Mouse (Mus musculus) CH12.LX (cell line): ENCODE measurements around the gene Ccdc142. TPM values are rescaled to one million over a fixed set of nuclear protein-coding genes. Genes with fewer than 3 reads are reported as not detected.

ENCODE experiments used
- DNase-seq: peaks from one replicate; pipeline ENCODE4 v3.0.0-alpha.2; 2013; ENCODE audit errors: extremely low read depth
- H3K27ac ChIP-seq: 2 replicates; pipeline ENCODE4 v1.5.1; 2012; ENCODE audit warnings: low read depth, mild to moderate bottlenecking, control low read depth, moderate library complexity; ENCODE audit not compliant: insufficient read depth
- H3K27me3 ChIP-seq: replicated peaks from 2 replicates; pipeline ENCODE3; 2012; ENCODE audit warnings: inconsistent platforms
- H3K36me3 ChIP-seq, 2 experiments: replicated peaks in 1 of 2; 2 replicates each; pipeline versions ENCODE3 to v1.6.1; 2012; ENCODE audit warnings: inconsistent platforms in 1 of 2, low read length in 1 of 2, mild to moderate bottlenecking in 1 of 2, mixed read lengths in 1 of 2, moderate library complexity in 1 of 2; ENCODE audit not compliant: control insufficient read depth in 1 of 2, insufficient read depth in 1 of 2
- H3K4me1 ChIP-seq, 2 experiments: 2 replicates each; pipeline ENCODE4 v1.6.1; 2012; ENCODE audit warnings: inconsistent platforms in 1 of 2, moderate library complexity in 1 of 2; ENCODE audit not compliant: insufficient read depth in 2 of 2, control insufficient read depth in 1 of 2
- H3K4me2 ChIP-seq: 2 replicates; pipeline ENCODE4 v1.6.1; 2012; ENCODE audit warnings: low read depth, mild to moderate bottlenecking, control low read depth; ENCODE audit not compliant: poor library complexity, insufficient read depth, severe bottlenecking
- H3K4me3 ChIP-seq, 3 experiments: fragments of 150-350 bp in 1 of 3; sonication (generic) in 1 of 3; replicated peaks in 1 of 3; 2 replicates each; pipeline versions ENCODE3 to v1.5.1; 2011 to 2012; ENCODE audit warnings: low read depth in 2 of 3, low read length in 2 of 3, mild to moderate bottlenecking in 2 of 3, moderate library complexity in 2 of 3, control low read depth in 1 of 3, improper control_type of control experiment in 1 of 3, inconsistent platforms in 1 of 3, mixed read lengths in 1 of 3; ENCODE audit not compliant: poor library complexity in 1 of 3
- H3K79me2 ChIP-seq: replicated peaks from 2 replicates; pipeline ENCODE4 v1.6.1; 2012; ENCODE audit warnings: mild to moderate bottlenecking, moderate library complexity; ENCODE audit not compliant: control insufficient read depth, poor library complexity, insufficient read depth, severe bottlenecking; ENCODE audit errors: extremely low read depth
- H3K9ac ChIP-seq: 2 replicates; pipeline ENCODE4 v1.6.1; 2012; ENCODE audit warnings: low read depth, mild to moderate bottlenecking, control low read depth, moderate library complexity; ENCODE audit not compliant: insufficient read depth
- H3K9me3 ChIP-seq: replicated peaks from 2 replicates; pipeline ENCODE3; 2012; ENCODE audit warnings: low read length, inconsistent platforms, mixed read lengths
- CHD2 ChIP-seq: IDR thresholded peaks from 2 replicates; pipeline ENCODE4 v1.6.1; 2011; ENCODE audit warnings: low read length, improper control_type of control experiment
- E2F4 ChIP-seq: IDR thresholded peaks from 2 replicates; pipeline ENCODE4 v1.6.1; 2011; ENCODE audit warnings: low read depth, low read length, improper control_type of control experiment; ENCODE audit not compliant: insufficient replicate concordance
- ELF1 ChIP-seq: IDR thresholded peaks from 2 replicates; pipeline ENCODE4 v1.6.1; 2014; ENCODE audit warnings: low read depth, mild to moderate bottlenecking, inconsistent platforms, low read length, improper control_type of control experiment
- EP300 ChIP-seq: IDR thresholded peaks from 2 replicates; pipeline ENCODE4 v1.6.1; 2011; ENCODE audit warnings: low read length, improper control_type of control experiment
- ETS1 ChIP-seq: conservative IDR thresholded peaks from 2 replicates; pipeline ENCODE4 v1.6.1; 2012; ENCODE audit warnings: low read depth, mild to moderate bottlenecking, inconsistent platforms, low read length, improper control_type of control experiment, moderate library complexity
- GABPA ChIP-seq: IDR thresholded peaks from 2 replicates; pipeline ENCODE4 v1.6.1; 2012; ENCODE audit warnings: low read depth, low read length, improper control_type of control experiment, inconsistent platforms; ENCODE audit not compliant: insufficient replicate concordance
- KAT2A ChIP-seq: IDR thresholded peaks from 2 replicates; pipeline ENCODE4 v1.6.1; 2012; ENCODE audit warnings: low read length, improper control_type of control experiment, inconsistent platforms; ENCODE audit not compliant: insufficient replicate concordance
- MAFK ChIP-seq: IDR thresholded peaks from 2 replicates; pipeline ENCODE4 v1.6.1; 2011; ENCODE audit warnings: low read length, improper control_type of control experiment; ENCODE audit not compliant: insufficient replicate concordance
- MAX ChIP-seq: IDR thresholded peaks from 2 replicates; pipeline ENCODE4 v1.6.1; 2011; ENCODE audit warnings: low read length, improper control_type of control experiment
- MAZ ChIP-seq: IDR thresholded peaks from 2 replicates; pipeline ENCODE4 v1.6.1; 2012; ENCODE audit warnings: low read depth, mild to moderate bottlenecking, inconsistent platforms, low read length, improper control_type of control experiment, moderate library complexity
- MXI1 ChIP-seq: IDR thresholded peaks from 2 replicates; pipeline ENCODE4 v1.6.1; 2011; ENCODE audit warnings: mild to moderate bottlenecking, low read depth, low read length, improper control_type of control experiment
- NELFE ChIP-seq: IDR thresholded peaks from 2 replicates; pipeline ENCODE4 v1.6.1; 2011; ENCODE audit warnings: low read depth, low read length, improper control_type of control experiment
- PAX5 ChIP-seq: IDR thresholded peaks from 2 replicates; pipeline ENCODE4 v1.6.1; 2012; ENCODE audit warnings: low read length, inconsistent platforms, mixed read lengths
- POLR2A ChIP-seq: IDR thresholded peaks from 2 replicates; pipeline ENCODE4 v1.6.1; 2011; ENCODE audit warnings: low read depth, mild to moderate bottlenecking, improper control_type of control experiment, low read length
- POLR2AphosphoS2 ChIP-seq: IDR thresholded peaks from 2 replicates; pipeline ENCODE4 v1.6.1; 2011; ENCODE audit warnings: low read depth, low read length, improper control_type of control experiment
- RAD21 ChIP-seq: IDR thresholded peaks from 2 replicates; pipeline ENCODE4 v1.6.1; 2011; ENCODE audit warnings: low read depth, mild to moderate bottlenecking, low read length, improper control_type of control experiment, moderate library complexity
- RCOR1 ChIP-seq: conservative IDR thresholded peaks from 2 replicates; pipeline ENCODE4 v1.6.1; 2012; ENCODE audit warnings: low read depth, mild to moderate bottlenecking, inconsistent platforms, low read length, improper control_type of control experiment
- SMC3 ChIP-seq: IDR thresholded peaks from 2 replicates; pipeline ENCODE4 v1.6.1; 2011; ENCODE audit warnings: low read depth, low read length, improper control_type of control experiment
- ZC3H11A ChIP-seq: IDR thresholded peaks from 2 replicates; pipeline ENCODE4 v1.6.1; 2012; ENCODE audit warnings: low read depth, mild to moderate bottlenecking, inconsistent platforms, low read length, improper control_type of control experiment
- ZKSCAN1 ChIP-seq: IDR thresholded peaks from 2 replicates; pipeline ENCODE4 v1.6.1; 2012; ENCODE audit warnings: low read depth, inconsistent platforms, low read length, improper control_type of control experiment, borderline replicate concordance
- ZMIZ1 ChIP-seq: IDR thresholded peaks from 2 replicates; pipeline ENCODE4 v1.6.1; 2012; ENCODE audit warnings: low read depth, mild to moderate bottlenecking, inconsistent platforms, low read length, improper control_type of control experiment
- ZNF384 ChIP-seq: IDR thresholded peaks from 2 replicates; pipeline ENCODE4 v1.6.1; 2012; ENCODE audit warnings: low read depth, low read length, improper control_type of control experiment, inconsistent platforms
- dilution Hi-C: fragments of 300-500 bp; cut with MboI; formaldehyde crosslinking; loops from 2 replicates; pipeline ENCODE4 v1.14.3; 2020; ENCODE audit warnings: low sequenced_read_pairs; ENCODE audit not compliant: extremely low pct_unique_long_range_greater_than_20kb, extremely low pct_ligation_motif_present
- in situ Hi-C: fragments of 300-500 bp; cut with MboI; formaldehyde crosslinking; loops from 3 replicates; pipeline ENCODE4 v1.14.3; 2019; ENCODE audit warnings: low sequenced_read_pairs, low pct_ligation_motif_present, low pct_unique_long_range_greater_than_20kb, mixed read lengths
- polyA plus RNA-seq: library from polyadenylated mRNA; unstranded; fragments of >175 nt; gene quantifications from 2 replicates; pipeline ENCODE4 v1.2.1, GENCODE M21; 2012; ENCODE audit warnings: low read depth; ENCODE audit not compliant: insufficient read length
- total RNA-seq, 2 experiments: library from RNA; depleted of rRNA; stranded (reverse); fragments of 300-350 nt in 1 of 2; fragments of >200 nt in 1 of 2; gene quantifications; 2 replicates each; pipeline ENCODE4 v1.2.3; 2012 to 2014

Ccdc142 gene
- total and polyA plus RNA-seq, 3 experiments: 0.38 to 3.1 (median 1.7) TPM

DNA sequence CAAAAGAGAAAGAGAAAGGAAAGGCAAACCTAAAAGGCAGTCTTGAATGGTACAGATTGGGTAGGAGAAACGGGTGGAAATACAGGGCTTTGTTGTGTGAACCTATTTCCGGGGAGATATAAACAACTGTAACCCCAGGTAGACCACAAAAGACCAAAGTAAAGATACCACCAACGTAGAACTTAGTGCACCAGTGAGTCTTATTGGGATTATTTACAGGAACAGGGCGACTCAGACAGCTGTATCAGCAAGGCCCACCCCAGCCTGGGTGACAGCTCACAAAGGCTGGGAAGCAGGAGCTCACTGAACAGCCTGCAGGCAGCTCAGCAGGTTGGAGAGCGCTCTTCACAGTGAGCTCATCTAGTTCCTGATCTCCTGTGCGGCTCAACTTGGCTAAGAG lies 5.4 kb upstream of the Ccdc142 start:
- DNase-seq: no peak
- Histone ChIP-seq H3K9ac (no peak overlapping the region), H3K9me3 (peaks cover 6% of the 10 kb centered on the region), H3K27ac (no peak overlapping the region), H3K4me1 (peaks cover 3 to 6% of the 10 kb centered on the region in 2 experiments; a peak in 3 of 4 replicates), H3K27me3 (peaks cover 13% of the 10 kb centered on the region), H3K36me3 (no peaks in the 10 kb centered on the region), H3K79me2 (no peaks in the 10 kb centered on the region), H3K4me3 (no peak overlapping the region), H3K4me2 (no peak overlapping the region)
- dilution Hi-C loops (no loop called here), in situ Hi-C loops (no loop called here)
- TF ChIP-seq MAX (no peak), RAD21 (no peak), POLR2AphosphoS2 (no peak), CHD2 (no peak), ELF1 (no peak), ZMIZ1 (no peak), EP300 (no peak), RCOR1 (no peak), ETS1 (no peak)

DNA sequence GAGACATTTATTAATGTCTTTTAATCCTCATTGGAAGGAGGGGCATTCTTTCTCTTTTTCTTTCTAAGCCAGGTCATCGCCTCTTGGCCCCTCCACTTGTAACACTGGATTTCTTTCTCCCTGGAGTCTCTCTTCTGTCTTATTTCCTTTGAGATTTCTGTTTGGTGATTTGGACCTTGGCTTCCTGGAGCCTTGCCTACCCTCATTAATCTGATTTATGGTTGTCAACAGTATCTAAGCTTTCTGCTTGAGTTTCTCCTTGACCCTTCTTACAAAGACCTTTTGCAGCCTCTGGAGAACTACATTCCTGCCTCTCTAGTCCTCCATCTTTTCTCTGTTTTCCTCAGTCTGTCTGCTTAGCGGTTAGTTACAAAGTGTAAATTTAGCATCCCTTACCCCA lies 3.0 kb upstream of the Ccdc142 start:
- dilution Hi-C loops: no loop called here
- H3K9me3 ChIP-seq: peaks cover 6% of the 10 kb centered on the region
- DNase-seq: no peak

More for the DNA sequence above, 3.0 kb upstream of the Ccdc142 start:
- H3K4me2 ChIP-seq: no peak overlapping the region
- TF ChIP-seq NELFE (no peak), EP300 (no peak), MAZ (no peak), ZKSCAN1 (no peak), MXI1 (no peak), ETS1 (no peak), E2F4 (no peak), SMC3 (no peak), GABPA (no peak), POLR2A (no peak), MAX (no peak), RAD21 (no peak), ZNF384 (no peak), ZC3H11A (no peak), PAX5 (no peak), MAFK (no peak), KAT2A (no peak)
- TF ChIP-seq, all 38 proteins: peak for 0
- H3K27me3 ChIP-seq: peaks cover 10% of the 10 kb centered on the region
- H3K27ac ChIP-seq: no peak overlapping the region
- no peak overlapping the region for H3K4me3 ChIP-seq
- no peak overlapping the region for H3K9ac ChIP-seq
- in situ Hi-C loops: no loop called here
- no peaks in the 10 kb centered on the region for H3K79me2 ChIP-seq
- peaks cover 8 to 22% of the 10 kb centered on the region in 2 experiments for H3K4me1 ChIP-seq
- H3K36me3 ChIP-seq: peaks cover 0 to 6% of the 10 kb centered on the region in 2 experiments
